Mouse (Mus musculus): ENCODE results near the gene Gm20716. TPM values are rescaled to one million over a fixed set of nuclear protein-coding genes. Genes with fewer than 3 reads are reported as not detected.

Gene Gm20716
- 3.6 and 4.5 TPM in 2 replicates for polyA plus RNA-seq (2012; rRNA removed)

GRCm38 (mm10) chr2:168230026-168230728, at the start of gene Gm20716, which contains the start of the genes Dpm1 and Mocs3:
Gene Gm20716, minus strand, starts transcription at chr2:168230364.
Gene Dpm1, minus strand, starts transcription at chr2:168230591.
Gene Mocs3, plus strand, starts transcription at chr2:168230622.
- DNase-seq (ENCODE audit: low read depth, low spot score) = no peak
- WGBS = under 1% methylated on average over 72 of the region's 73 CpGs

DNA sequence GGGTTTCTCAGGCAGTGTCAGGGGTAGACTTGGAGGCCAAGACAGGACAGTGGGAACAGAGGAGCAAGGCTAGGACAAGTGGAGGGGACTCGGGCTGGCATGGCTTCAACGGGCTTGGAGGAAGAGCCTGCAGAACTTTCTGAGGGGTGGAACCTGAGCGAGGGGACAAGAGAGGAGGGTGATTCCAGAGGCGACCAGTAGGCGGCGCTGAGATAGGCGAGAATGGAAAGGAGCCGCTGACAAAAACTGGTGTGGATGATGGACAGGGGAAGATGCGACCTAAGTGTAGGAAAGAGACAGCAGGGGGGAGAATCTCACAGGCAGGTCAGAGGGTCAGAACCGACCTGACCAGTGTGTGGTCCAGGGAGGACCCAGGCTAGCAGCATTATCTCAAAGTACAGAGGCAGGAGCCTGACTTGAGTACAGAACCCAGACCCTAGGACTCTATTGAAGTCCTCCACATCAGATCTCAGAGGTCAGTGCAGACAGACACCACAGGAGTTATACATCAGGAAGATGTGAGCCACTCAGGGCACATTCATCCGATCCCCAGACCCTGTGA, 44.3 kb upstream of the Gm20716 start:
- peak; percentile 10 for DNase-seq (ENCODE audit: low read depth, low spot score)
- 10% methylated on average over 11 of the region's 11 CpGs for WGBS

DNA sequence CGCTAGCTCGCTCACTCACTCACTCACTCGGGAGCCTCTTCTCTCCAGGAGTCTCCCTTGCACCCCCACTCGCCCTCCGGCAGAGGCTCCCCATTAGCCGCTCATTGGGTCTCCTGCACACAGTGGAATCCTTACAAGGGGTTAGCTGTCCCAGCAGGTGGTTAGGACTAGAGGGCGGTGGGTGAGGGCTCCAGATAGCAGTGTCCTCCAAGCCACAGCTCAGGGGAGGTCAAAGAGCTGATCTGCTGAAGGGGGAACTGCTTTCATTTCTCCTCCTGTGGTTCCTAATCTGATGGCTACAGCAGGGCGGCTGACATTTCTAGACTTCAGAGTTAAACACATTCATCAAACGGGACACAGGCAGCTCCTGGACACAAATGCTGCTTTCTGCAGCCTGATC, 43.2 kb upstream of the Gm20716 start:
- no peak for DNase-seq (ENCODE audit: low read depth, low spot score)
- WGBS = 45% methylated on average over 9 of the region's 9 CpGs

DNA sequence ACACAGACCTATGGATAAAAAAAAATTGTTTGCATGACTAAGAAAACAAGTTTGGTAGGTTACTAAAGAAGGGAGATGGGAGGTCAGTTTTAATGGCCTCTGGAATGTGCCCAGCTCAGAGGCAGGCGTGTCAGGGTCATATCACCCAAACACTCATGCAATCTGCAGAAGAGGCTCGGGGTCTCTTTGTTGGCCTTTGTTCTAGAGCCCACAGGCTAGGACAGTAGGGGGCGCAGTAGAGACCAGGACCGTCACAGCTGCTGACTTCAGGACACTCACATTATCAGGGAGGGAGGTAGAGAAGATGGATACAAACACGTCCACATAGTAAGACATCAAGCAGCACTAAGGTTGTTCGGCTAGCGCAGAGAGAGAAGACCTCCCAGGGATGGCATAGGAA, 37.9 kb upstream of the Gm20716 start:
- DNase-seq (ENCODE audit: low read depth, low spot score) = no peak
- 24% methylated on average over 7 of the region's 7 CpGs for WGBS

DNA sequence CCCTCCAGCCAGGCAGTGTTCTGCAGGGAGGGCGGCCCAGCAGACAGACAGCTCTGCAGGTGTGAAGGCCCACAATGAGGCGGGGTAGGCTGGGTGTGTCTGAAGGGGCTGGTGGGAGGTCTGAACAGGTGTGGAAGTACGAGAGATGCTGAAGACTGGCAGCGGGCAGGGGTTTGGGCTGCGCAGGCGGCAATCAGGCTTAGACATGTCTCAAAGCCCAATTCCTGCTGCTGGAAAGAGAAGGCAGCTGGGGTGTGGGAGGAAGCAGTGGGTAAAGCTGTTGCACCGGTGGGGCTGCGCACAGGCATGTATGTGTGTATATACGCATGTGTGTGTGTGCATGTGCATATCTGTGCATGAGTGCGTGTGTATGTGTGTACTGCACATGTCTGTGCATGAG, 30.7 kb upstream of the Gm20716 start:
- no peak for DNase-seq (ENCODE audit: low read depth, low spot score)
- 84% methylated on average over 10 of the region's 10 CpGs for WGBS

DNA sequence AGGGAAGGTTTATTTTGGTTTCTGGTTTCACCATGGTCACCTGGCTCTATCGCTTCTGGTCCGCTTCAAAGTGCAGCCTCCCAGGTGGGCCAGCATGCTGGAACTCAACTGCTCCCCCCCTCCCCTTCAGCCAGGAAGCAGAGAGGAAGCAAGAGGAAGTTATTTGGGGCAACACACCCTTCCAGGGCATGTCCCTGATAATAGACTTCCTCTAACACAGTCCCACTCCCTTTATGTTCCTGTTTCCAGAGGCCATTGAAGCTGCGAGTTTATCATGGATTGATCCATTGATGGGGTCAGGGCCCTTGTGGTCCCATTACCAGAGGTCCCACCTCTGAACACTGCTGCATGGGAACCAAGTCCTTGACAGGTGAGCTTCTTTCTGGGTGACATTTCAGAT, 30.0 kb upstream of the Gm20716 start:
- 68% methylated on average over 3 of the region's 3 CpGs for WGBS
- no peak for DNase-seq (ENCODE audit: low read depth, low spot score)

- WGBS = 82% methylated on average over 8 of the region's 8 CpGs
- DNase-seq (ENCODE audit: low read depth, low spot score) = no peak
These were observed 28.9 kb upstream of the Gm20716 start for GRCm38 (mm10) chr2:168259046-168259445.

GRCm38 (mm10) chr2:168257188-168257587, 27.0 kb upstream of the Gm20716 start:
- no peak for DNase-seq (ENCODE audit: low read depth, low spot score)
- 89% methylated on average over 4 of the region's 4 CpGs for WGBS

GRCm38 (mm10) chr2:168256506-168256905, 26.3 kb upstream of the Gm20716 start:
- no peak for DNase-seq (ENCODE audit: low read depth, low spot score)
- 31% methylated on average over 3 of the region's 3 CpGs for WGBS

DNA sequence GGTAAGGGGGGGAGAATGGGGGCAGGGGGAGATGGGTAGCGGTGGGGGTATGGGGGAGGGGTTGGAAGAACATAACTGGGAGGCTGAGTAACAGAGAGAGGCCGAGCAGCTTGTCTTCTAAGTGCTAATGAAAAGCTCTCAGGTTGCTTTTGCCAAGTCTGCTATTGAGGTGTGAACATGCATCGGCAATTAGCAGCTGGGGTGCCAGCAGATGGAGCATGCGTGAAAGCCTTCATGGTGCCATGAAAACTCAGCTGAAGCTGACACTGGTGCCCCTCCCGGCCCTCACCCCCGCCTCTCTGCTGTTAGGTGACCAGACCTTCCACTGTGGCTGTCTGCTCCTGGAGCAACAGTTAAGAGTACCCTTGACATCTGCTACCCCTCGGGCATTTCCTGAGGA, 23.7 kb upstream of the Gm20716 start:
- WGBS = 41% methylated on average over 7 of the region's 7 CpGs
- no peak for DNase-seq (ENCODE audit: low read depth, low spot score)

- WGBS = 17% methylated on average over 16 of the region's 16 CpGs
- DNase-seq (ENCODE audit: low read depth, low spot score) = no peak
These were observed 22.6 kb upstream of the Gm20716 start for GRCm38 (mm10) chr2:168252639-168253292.

DNA sequence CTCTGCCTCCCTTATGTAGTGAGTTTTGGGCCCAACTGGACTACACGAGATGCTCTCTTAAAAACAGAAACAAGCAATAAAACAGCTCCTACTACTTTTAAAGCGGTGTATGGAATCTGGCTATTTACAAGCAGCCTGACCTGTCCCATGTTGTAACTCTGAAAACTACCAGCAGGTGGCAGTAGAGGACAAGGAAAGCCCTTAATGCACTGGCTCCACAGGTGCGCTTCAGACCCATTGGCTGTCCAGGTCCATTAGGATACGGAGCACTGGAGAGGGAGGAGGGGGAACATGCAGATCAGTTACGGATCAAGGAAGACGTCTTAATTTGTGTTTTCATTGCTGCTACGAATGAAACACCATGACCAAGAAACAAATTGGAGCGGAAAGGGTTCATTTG, 20.1 kb upstream of the Gm20716 start:
- WGBS = 17% methylated on average over 8 of the region's 8 CpGs

GRCm38 (mm10) chr2:168248856-168249245, 18.7 kb upstream of the Gm20716 start:
- 36% methylated on average over 2 of the region's 2 CpGs for WGBS
- no peak for DNase-seq (ENCODE audit: low read depth, low spot score)

More for the DNA sequence above, 20.1 kb upstream of the Gm20716 start:
- DNase-seq (ENCODE audit: low read depth, low spot score) = peak; percentile 77

DNA sequence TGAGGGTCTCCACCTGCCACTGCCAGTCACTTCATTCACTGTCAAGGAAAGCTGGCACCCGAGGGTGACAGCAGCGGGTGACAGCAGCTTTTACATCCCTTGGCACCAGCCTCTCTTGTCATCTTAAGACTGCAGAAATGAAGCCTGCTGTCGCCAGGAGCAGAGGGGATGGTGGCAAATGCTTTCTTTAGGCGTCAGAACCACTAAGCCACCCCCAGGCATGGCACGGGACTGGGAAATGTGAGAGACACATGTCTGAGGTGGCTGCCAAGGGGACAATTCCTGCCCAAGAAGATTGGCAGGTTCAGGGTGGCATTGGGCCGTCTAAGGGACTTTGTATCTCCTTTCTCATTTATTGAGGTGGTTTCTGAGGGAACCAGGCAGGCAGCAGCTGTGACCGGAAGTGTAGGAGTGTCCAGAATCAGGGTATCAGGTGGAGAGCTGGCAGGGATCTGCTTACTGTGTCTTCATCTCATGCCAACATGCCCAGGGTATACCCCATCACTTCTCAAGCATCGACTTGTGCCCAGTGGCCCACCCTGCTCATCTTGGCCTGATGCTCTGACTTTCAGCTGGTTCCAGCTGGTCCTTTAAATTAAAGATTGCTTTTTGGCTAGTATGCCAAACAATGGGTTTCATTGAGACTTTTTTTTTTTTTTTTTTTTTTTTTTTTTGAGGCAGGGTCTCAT, 18.1 kb upstream of the Gm20716 start:
- DNase-seq (ENCODE audit: low read depth, low spot score) = no peak
- WGBS = 74% methylated on average over 8 of the region's 8 CpGs

DNA sequence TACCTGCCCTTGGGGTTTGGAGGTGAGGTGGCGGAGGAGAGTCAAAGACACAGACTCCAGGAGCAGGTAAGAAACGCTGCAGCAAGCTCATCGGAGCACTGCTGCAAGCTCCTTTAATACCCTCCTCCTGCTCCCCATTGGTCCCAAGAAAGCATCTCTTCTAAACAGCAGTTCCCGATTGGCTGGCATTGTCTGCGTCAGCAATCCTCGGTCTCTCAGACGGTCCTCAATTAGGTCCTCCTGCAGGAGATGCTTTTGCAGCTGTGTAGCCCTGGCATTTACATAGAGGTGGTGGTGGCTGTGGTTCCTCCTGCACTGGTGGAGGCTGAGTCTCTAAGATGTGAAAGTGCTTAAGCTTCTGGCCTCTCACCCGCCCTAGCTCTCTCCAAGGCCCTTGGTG, 15.4 kb upstream of the Gm20716 start:
- 47% methylated on average over 8 of the region's 8 CpGs for WGBS
- DNase-seq (ENCODE audit: low read depth, low spot score) = no peak

DNA sequence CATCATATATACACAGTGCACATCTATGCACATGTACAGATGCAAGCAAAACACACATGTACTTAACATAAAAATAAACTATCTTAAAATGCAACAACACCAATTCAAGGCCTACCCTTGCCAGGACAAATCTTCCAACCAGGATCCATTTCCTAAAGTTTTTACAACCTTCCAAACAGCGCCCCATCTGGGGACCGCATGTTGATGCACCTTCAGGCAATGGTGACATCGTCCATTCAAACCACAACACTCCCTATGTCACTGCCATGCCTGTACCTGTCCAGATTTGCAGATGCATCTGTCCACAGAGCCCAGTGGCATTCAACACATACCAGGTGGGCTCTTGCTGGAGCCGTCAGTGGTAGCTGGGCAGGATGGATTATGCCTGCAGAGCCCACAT, 13.1 kb upstream of the Gm20716 start:
- no peak for DNase-seq (ENCODE audit: low read depth, low spot score)
- 74% methylated on average over 4 of the region's 4 CpGs for WGBS

- no peak for DNase-seq (ENCODE audit: low read depth, low spot score)
These were observed 12.7 kb upstream of the Gm20716 start for GRCm38 (mm10) chr2:168242841-168243240.

GRCm38 (mm10) chr2:168238335-168238734, 8.2 kb upstream of the Gm20716 start:
- WGBS = 87% methylated on average over 4 of the region's 4 CpGs
- no peak for DNase-seq (ENCODE audit: low read depth, low spot score)

DNA sequence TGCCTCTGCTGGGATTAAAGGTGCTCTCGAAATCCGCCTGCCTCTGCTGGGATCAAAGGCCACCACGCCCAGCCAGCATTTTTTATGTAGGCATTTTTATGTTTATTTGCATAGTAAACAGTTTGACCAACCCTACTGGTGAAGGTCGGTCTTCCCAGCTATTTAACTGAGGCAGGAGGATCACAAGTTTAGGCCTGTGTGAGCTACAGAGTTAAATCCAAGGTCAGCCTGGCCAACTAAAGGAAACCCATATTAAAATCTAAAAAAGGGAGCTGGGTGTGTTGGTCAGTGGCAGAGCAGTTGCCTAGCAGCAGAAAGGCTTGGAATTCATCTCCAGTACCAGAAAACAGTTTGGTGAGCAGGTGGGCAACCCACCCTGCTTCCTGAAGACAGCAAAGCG, 3.1 kb upstream of the Gm20716 start:
- no peak for DNase-seq (ENCODE audit: low read depth, low spot score)
- WGBS = 54% methylated on average over 5 of the region's 5 CpGs

GRCm38 (mm10) chr2:168231471-168231829, 1.3 kb upstream of the Gm20716 start:
- WGBS = 53% methylated on average over 33 of the region's 33 CpGs
- DNase-seq (ENCODE audit: low read depth, low spot score) = no peak

Measured in large intestine, adult 2 months (tissue).